Mouse (Mus musculus): ENCODE measurements at regions not wholly inside any gene's neighbourhood (a gene's known extent, or its start where the extent isn't known, plus 50 kb on each side); places are given as distances from the start of the nearest gene placed in this dataset.

- no peak for DNase-seq (ENCODE audit: extremely low spot score)
These were observed 93.2 kb upstream of the Fbxo33 start for GRCm38 (mm10) chr12:59312703-59313102.

GRCm38 (mm10) chr12:59307958-59308357 lies 88.4 kb upstream of the Fbxo33 start:
- DNase-seq (ENCODE audit: extremely low spot score) = no peak

- no peak for DNase-seq (ENCODE audit: extremely low spot score)
These were observed 85.0 kb upstream of the Fbxo33 start for GRCm38 (mm10) chr12:59304522-59304921.
